Mouse (Mus musculus) CH12.LX (cell line): ENCODE measurements around the gene Macrod2. TPM values are rescaled to one million over a fixed set of nuclear protein-coding genes. Genes with fewer than 3 reads are reported as not detected.

Source experiments
- DNase-seq: peaks from one replicate; pipeline ENCODE4 v3.0.0-alpha.2; 2013; ENCODE audit errors: extremely low read depth
- H3K27ac ChIP-seq: 2 replicates; pipeline ENCODE4 v1.5.1; 2012; ENCODE audit warnings: low read depth, mild to moderate bottlenecking, control low read depth, moderate library complexity; ENCODE audit not compliant: insufficient read depth
- H3K27me3 ChIP-seq: replicated peaks from 2 replicates; pipeline ENCODE3; 2012; ENCODE audit warnings: inconsistent platforms
- H3K36me3 ChIP-seq, 2 experiments: replicated peaks in 1 of 2; 2 replicates each; pipeline versions ENCODE3 to v1.6.1; 2012; ENCODE audit warnings: inconsistent platforms in 1 of 2, low read length in 1 of 2, mild to moderate bottlenecking in 1 of 2, mixed read lengths in 1 of 2, moderate library complexity in 1 of 2; ENCODE audit not compliant: control insufficient read depth in 1 of 2, insufficient read depth in 1 of 2
- H3K4me1 ChIP-seq, 2 experiments: 2 replicates each; pipeline ENCODE4 v1.6.1; 2012; ENCODE audit warnings: inconsistent platforms in 1 of 2, moderate library complexity in 1 of 2; ENCODE audit not compliant: insufficient read depth in 2 of 2, control insufficient read depth in 1 of 2
- H3K4me2 ChIP-seq: 2 replicates; pipeline ENCODE4 v1.6.1; 2012; ENCODE audit warnings: low read depth, mild to moderate bottlenecking, control low read depth; ENCODE audit not compliant: poor library complexity, insufficient read depth, severe bottlenecking
- H3K4me3 ChIP-seq, 3 experiments: fragments of 150-350 bp in 1 of 3; sonication (generic) in 1 of 3; replicated peaks in 1 of 3; 2 replicates each; pipeline versions ENCODE3 to v1.5.1; 2011 to 2012; ENCODE audit warnings: low read depth in 2 of 3, low read length in 2 of 3, mild to moderate bottlenecking in 2 of 3, moderate library complexity in 2 of 3, control low read depth in 1 of 3, improper control_type of control experiment in 1 of 3, inconsistent platforms in 1 of 3, mixed read lengths in 1 of 3; ENCODE audit not compliant: poor library complexity in 1 of 3
- H3K79me2 ChIP-seq: replicated peaks from 2 replicates; pipeline ENCODE4 v1.6.1; 2012; ENCODE audit warnings: mild to moderate bottlenecking, moderate library complexity; ENCODE audit not compliant: control insufficient read depth, poor library complexity, insufficient read depth, severe bottlenecking; ENCODE audit errors: extremely low read depth
- H3K9ac ChIP-seq: 2 replicates; pipeline ENCODE4 v1.6.1; 2012; ENCODE audit warnings: low read depth, mild to moderate bottlenecking, control low read depth, moderate library complexity; ENCODE audit not compliant: insufficient read depth
- H3K9me3 ChIP-seq: replicated peaks from 2 replicates; pipeline ENCODE3; 2012; ENCODE audit warnings: low read length, inconsistent platforms, mixed read lengths
- CHD1 ChIP-seq: IDR thresholded peaks from 2 replicates; pipeline ENCODE4 v1.6.1; 2012; ENCODE audit warnings: low read depth, low read length, improper control_type of control experiment, inconsistent platforms
- CTCF ChIP-seq, 2 experiments: IDR thresholded peaks in 1 of 2; conservative IDR thresholded peaks in 1 of 2; 2 replicates each; pipeline ENCODE4 v1.5.1; 2011 to 2012; ENCODE audit warnings: low read depth in 2 of 2, low read length in 2 of 2, improper control_type of control experiment in 1 of 2, inconsistent platforms in 1 of 2, mild to moderate bottlenecking in 1 of 2, moderate library complexity in 1 of 2
- E2F4 ChIP-seq: IDR thresholded peaks from 2 replicates; pipeline ENCODE4 v1.6.1; 2011; ENCODE audit warnings: low read depth, low read length, improper control_type of control experiment; ENCODE audit not compliant: insufficient replicate concordance
- ELF1 ChIP-seq: IDR thresholded peaks from 2 replicates; pipeline ENCODE4 v1.6.1; 2014; ENCODE audit warnings: low read depth, mild to moderate bottlenecking, inconsistent platforms, low read length, improper control_type of control experiment
- EP300 ChIP-seq: IDR thresholded peaks from 2 replicates; pipeline ENCODE4 v1.6.1; 2011; ENCODE audit warnings: low read length, improper control_type of control experiment
- GABPA ChIP-seq: IDR thresholded peaks from 2 replicates; pipeline ENCODE4 v1.6.1; 2012; ENCODE audit warnings: low read depth, low read length, improper control_type of control experiment, inconsistent platforms; ENCODE audit not compliant: insufficient replicate concordance
- HCFC1 ChIP-seq: IDR thresholded peaks from 2 replicates; pipeline ENCODE4 v1.6.1; 2012; ENCODE audit warnings: low read depth, mild to moderate bottlenecking, inconsistent platforms, low read length, improper control_type of control experiment
- IRF4 ChIP-seq: IDR thresholded peaks from 2 replicates; pipeline ENCODE4 v1.6.1; 2014; ENCODE audit warnings: low read depth, mild to moderate bottlenecking, inconsistent platforms, low read length, improper control_type of control experiment
- KAT2A ChIP-seq: IDR thresholded peaks from 2 replicates; pipeline ENCODE4 v1.6.1; 2012; ENCODE audit warnings: low read length, improper control_type of control experiment, inconsistent platforms; ENCODE audit not compliant: insufficient replicate concordance
- MAFK ChIP-seq: IDR thresholded peaks from 2 replicates; pipeline ENCODE4 v1.6.1; 2011; ENCODE audit warnings: low read length, improper control_type of control experiment; ENCODE audit not compliant: insufficient replicate concordance
- MXI1 ChIP-seq: IDR thresholded peaks from 2 replicates; pipeline ENCODE4 v1.6.1; 2011; ENCODE audit warnings: mild to moderate bottlenecking, low read depth, low read length, improper control_type of control experiment
- MYC ChIP-seq: IDR thresholded peaks from 2 replicates; pipeline ENCODE4 v1.6.1; 2011; ENCODE audit warnings: low read depth, mild to moderate bottlenecking, improper control_type of control experiment, low read length
- NELFE ChIP-seq: IDR thresholded peaks from 2 replicates; pipeline ENCODE4 v1.6.1; 2011; ENCODE audit warnings: low read depth, low read length, improper control_type of control experiment
- PAX5 ChIP-seq: IDR thresholded peaks from 2 replicates; pipeline ENCODE4 v1.6.1; 2012; ENCODE audit warnings: low read length, inconsistent platforms, mixed read lengths
- POLR2A ChIP-seq: IDR thresholded peaks from 2 replicates; pipeline ENCODE4 v1.6.1; 2011; ENCODE audit warnings: low read depth, mild to moderate bottlenecking, improper control_type of control experiment, low read length
- POLR2AphosphoS2 ChIP-seq: IDR thresholded peaks from 2 replicates; pipeline ENCODE4 v1.6.1; 2011; ENCODE audit warnings: low read depth, low read length, improper control_type of control experiment
- RAD21 ChIP-seq: IDR thresholded peaks from 2 replicates; pipeline ENCODE4 v1.6.1; 2011; ENCODE audit warnings: low read depth, mild to moderate bottlenecking, low read length, improper control_type of control experiment, moderate library complexity
- RCOR1 ChIP-seq: conservative IDR thresholded peaks from 2 replicates; pipeline ENCODE4 v1.6.1; 2012; ENCODE audit warnings: low read depth, mild to moderate bottlenecking, inconsistent platforms, low read length, improper control_type of control experiment
- SMC3 ChIP-seq: IDR thresholded peaks from 2 replicates; pipeline ENCODE4 v1.6.1; 2011; ENCODE audit warnings: low read depth, low read length, improper control_type of control experiment
- TBP ChIP-seq: conservative IDR thresholded peaks from 2 replicates; pipeline ENCODE4 v1.6.1; 2011; ENCODE audit warnings: low read depth, low read length, improper control_type of control experiment
- TCF12 ChIP-seq: IDR thresholded peaks from 2 replicates; pipeline ENCODE4 v1.6.1; 2014; ENCODE audit warnings: low read depth, mild to moderate bottlenecking, inconsistent platforms, low read length, improper control_type of control experiment
- USF2 ChIP-seq: conservative IDR thresholded peaks from 2 replicates; pipeline ENCODE4 v1.6.1; 2011; ENCODE audit warnings: low read depth, low read length, improper control_type of control experiment
- ZKSCAN1 ChIP-seq: IDR thresholded peaks from 2 replicates; pipeline ENCODE4 v1.6.1; 2012; ENCODE audit warnings: low read depth, inconsistent platforms, low read length, improper control_type of control experiment, borderline replicate concordance
- ZNF384 ChIP-seq: IDR thresholded peaks from 2 replicates; pipeline ENCODE4 v1.6.1; 2012; ENCODE audit warnings: low read depth, low read length, improper control_type of control experiment, inconsistent platforms
- dilution Hi-C: fragments of 300-500 bp; cut with MboI; formaldehyde crosslinking; loops from 2 replicates; pipeline ENCODE4 v1.14.3; 2020; ENCODE audit warnings: low sequenced_read_pairs; ENCODE audit not compliant: extremely low pct_unique_long_range_greater_than_20kb, extremely low pct_ligation_motif_present
- in situ Hi-C: fragments of 300-500 bp; cut with MboI; formaldehyde crosslinking; loops from 3 replicates; pipeline ENCODE4 v1.14.3; 2019; ENCODE audit warnings: low sequenced_read_pairs, low pct_ligation_motif_present, low pct_unique_long_range_greater_than_20kb, mixed read lengths
- polyA plus RNA-seq: library from polyadenylated mRNA; unstranded; fragments of >175 nt; gene quantifications from 2 replicates; pipeline ENCODE4 v1.2.1, GENCODE M21; 2012; ENCODE audit warnings: low read depth; ENCODE audit not compliant: insufficient read length
- total RNA-seq, 2 experiments: library from RNA; depleted of rRNA; stranded (reverse); fragments of 300-350 nt in 1 of 2; fragments of >200 nt in 1 of 2; gene quantifications; 2 replicates each; pipeline ENCODE4 v1.2.3; 2012 to 2014

Macrod2 gene
- total and polyA plus RNA-seq, 3 experiments = not detected

DNA sequence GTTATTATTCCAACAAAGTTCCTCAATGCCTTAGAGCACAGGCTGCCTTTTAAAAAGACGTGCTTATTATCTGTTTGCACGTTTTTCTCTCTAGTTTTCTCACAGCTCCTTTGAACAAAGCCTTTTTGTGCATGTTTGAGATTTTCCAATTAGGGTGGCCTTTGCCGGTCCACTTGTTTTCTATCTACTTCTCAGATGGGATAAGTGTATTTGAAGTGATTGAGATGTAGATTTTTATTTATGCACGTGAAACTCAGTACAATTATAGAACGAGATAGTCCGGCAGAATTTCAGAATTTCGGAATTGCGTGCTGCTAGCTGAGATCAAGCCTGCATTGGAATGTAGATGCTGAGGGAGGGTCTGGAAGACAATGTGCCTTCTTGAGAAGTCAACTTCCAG, 138.5 kb downstream of the Macrod2 start:
- no peak for DNase-seq
- H3K9me3 ChIP-seq = no peaks in the 10 kb centered on the region
- in situ Hi-C loops (no loop called here), dilution Hi-C loops (no loop called here)
- H3K4me3 ChIP-seq = no peak overlapping the region
- no peak overlapping the region for H3K4me2 ChIP-seq
- no peaks in the 10 kb centered on the region for H3K27me3 ChIP-seq
- no peaks in the 10 kb centered on the region for H3K79me2 ChIP-seq
- H3K36me3 ChIP-seq = no peaks in the 10 kb centered on the region
- no peak for TF ChIP-seq MAFK
- TF ChIP-seq POLR2A = no peak
- TF ChIP-seq GABPA = no peak
- TF ChIP-seq USF2 = no peak
- no peak for TF ChIP-seq TBP
- TF ChIP-seq IRF4 = no peak
- no peak for TF ChIP-seq PAX5
- TF ChIP-seq NELFE = no peak
- TF ChIP-seq RAD21 = no peak
- TF ChIP-seq MYC = no peak
- no peak for TF ChIP-seq ELF1
- TF ChIP-seq TCF12 = no peak
- no peak for TF ChIP-seq RCOR1
- no peak for TF ChIP-seq MXI1
- no peak for TF ChIP-seq ZNF384
- TF ChIP-seq SMC3 = no peak
- TF ChIP-seq CHD1 = no peak
- no peak for TF ChIP-seq EP300
- no peak for TF ChIP-seq ZKSCAN1
- no peak for TF ChIP-seq KAT2A
- H3K27ac ChIP-seq = no peak overlapping the region
- no peaks in the 10 kb centered on the region for H3K4me1 ChIP-seq
- no peak overlapping the region for H3K9ac ChIP-seq

- Histone ChIP-seq H3K27me3 (no peaks in the 10 kb centered on the region), H3K4me1 (no peaks in the 10 kb centered on the region), H3K4me3 (no peak overlapping the region), H3K79me2 (no peaks in the 10 kb centered on the region), H3K9me3 (no peaks in the 10 kb centered on the region), H3K9ac (no peak overlapping the region), H3K4me2 (no peak overlapping the region), H3K27ac (no peak overlapping the region), H3K36me3 (no peaks in the 10 kb centered on the region)
- no peak for DNase-seq
- in situ Hi-C loops (no loop called here), dilution Hi-C loops (no loop called here)
- TF ChIP-seq RAD21 = no peak
- TF ChIP-seq E2F4 = no peak
- TF ChIP-seq POLR2AphosphoS2 = no peak
- no peak for TF ChIP-seq CTCF (conservative IDR thresholded peaks at IDR 0.05 in 1 of 2, IDR thresholded peaks at IDR 0.05 in 1 of 2; ENCODE audit: low read depth in 2 of 2, low read length in 2 of 2)
- TF ChIP-seq CHD1 = no peak
- TF ChIP-seq HCFC1 = no peak
- TF ChIP-seq SMC3 = no peak
- no peak for TF ChIP-seq EP300
- no peak for TF ChIP-seq GABPA
- no peak for TF ChIP-seq MXI1
Measured at GRCm38 (mm10) chr2:140534583-140534982, 139.5 kb downstream of the Macrod2 start.
